Mouse (Mus musculus) spleen, adult 2 months (tissue): Measurements from ENCODE around the gene Rhbdl1.

Experiments
- CTCF ChIP-seq: fragments of 200-500 bp; IDR thresholded peaks from 2 replicates; pipeline ENCODE4 v1.5.1; 2011; ENCODE audit warnings: mild to moderate bottlenecking, inconsistent platforms; ENCODE audit not compliant: insufficient read depth, insufficient read length, insufficient replicate concordance; ENCODE audit errors: extremely low read depth
- POLR2A ChIP-seq: fragments of 200-500 bp; IDR thresholded peaks from 2 replicates; pipeline ENCODE4 v1.6.1; 2011; ENCODE audit warnings: low read depth, low read length, inconsistent platforms

GRCm38 (mm10) chr17:25828712-25829557, 8.2 kb downstream of the Rhbdl1 start, which contains the start of gene Jmjd8:
- peak; percentile 23; the same call in 1 of the 2 replicates for TF ChIP-seq CTCF
- TF ChIP-seq POLR2A, result peak; percentile 56; the same call in 1 of the 2 replicates
